Mouse (Mus musculus): Measurements from ENCODE around the gene Gm11627. TPM values are rescaled to one million over a fixed set of nuclear protein-coding genes. Genes with fewer than 3 reads are reported as not detected.
"Not testable (repeated sequence)": the region's sequence is repeated elsewhere in the genome, so short reads cannot be mapped to it uniquely, and the experiment has no call there.

The Gm11627 gene
- polyA plus RNA-seq, 1 experiment from 2014 or later = 9.1 TPM

DNA sequence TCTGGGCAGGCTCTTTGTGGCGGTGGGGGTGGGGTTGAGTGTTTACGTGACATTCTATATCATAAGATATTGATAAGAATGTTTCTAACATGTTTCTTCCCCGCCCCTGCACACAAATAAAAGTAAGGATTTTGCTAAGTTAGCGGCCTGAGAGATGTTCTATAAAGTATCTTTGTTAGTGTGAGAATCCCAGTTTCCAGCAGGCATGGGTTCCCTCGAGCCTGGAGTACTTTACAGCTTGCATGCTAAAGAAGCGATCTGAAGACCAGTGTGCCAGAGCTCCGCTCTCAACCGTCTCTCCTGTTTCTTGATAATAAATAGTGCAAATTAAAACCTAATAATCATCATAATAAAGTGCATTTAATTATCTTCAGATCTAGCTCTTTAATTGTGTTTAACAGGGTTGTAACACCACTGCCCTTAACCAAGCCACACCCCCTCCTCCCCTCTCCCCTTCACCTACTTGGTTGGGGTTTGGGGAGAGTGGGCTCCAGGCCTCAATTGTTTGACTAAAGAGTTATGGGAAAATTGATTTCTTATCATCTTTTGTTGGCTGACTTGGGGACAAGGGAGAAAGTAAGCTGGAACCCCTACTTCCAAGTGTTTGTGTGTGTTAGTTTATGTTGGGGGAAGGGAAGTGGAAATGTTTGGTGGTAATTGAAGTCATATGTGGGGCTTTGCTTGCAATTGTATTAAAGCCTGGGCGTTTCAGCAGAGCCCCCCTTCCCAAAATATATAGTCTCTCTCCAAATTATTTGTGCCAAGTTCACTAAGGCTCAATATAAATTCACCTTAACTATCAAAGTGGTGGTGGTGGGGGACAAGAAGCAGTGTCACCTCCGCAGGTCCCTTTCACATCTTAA, 28.7 kb upstream of the Gm11627 start:
- H3K4me1 ChIP-seq = peaks cover 44% of the 10 kb centered on the region
- H3K4me3 ChIP-seq = peak overlapping the region; percentile 98
- H3K27ac ChIP-seq = peak overlapping the region; percentile 100
- H3K36me3 ChIP-seq = peaks cover 8% of the 10 kb centered on the region
- H3K9ac ChIP-seq = peak overlapping the region; percentile 100
- no peak for ATAC-seq (ENCODE audit: low FRiP score, low read depth)
- 2% methylated on average over 10 of the region's 10 CpGs for WGBS
- H3K9me3 ChIP-seq = no peaks in the 10 kb centered on the region
- H3K4me2 ChIP-seq (replicated peaks) = peak overlapping the region; percentile 83
- no peaks in the 10 kb centered on the region for H3K27me3 ChIP-seq

DNA sequence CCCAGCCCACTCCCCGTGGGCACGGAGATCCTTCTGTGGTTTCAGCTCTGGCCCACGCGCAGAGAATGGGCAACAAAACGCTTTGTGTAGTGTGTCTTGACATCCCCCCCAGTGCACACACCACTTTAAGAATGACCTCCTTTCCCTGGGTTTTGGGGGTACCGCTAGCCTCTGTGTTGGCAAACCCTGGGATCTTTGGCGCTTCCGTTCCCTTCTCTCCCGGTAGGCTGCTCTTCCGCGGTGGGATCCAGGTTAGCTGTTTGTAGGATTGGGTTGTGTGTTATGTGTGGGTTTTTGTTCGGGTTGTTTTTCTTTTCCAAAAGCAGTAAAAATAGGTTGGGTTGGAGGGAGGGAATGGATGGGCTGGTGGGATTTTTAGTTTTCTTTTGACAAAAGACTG, 27.9 kb upstream of the Gm11627 start:
- not testable (repeated sequence) for ATAC-seq (ENCODE audit: low FRiP score, low read depth); H3K9me3 ChIP-seq; H3K27me3 ChIP-seq; H3K36me3 ChIP-seq
- Histone ChIP-seq H3K4me3 (peak overlapping the region; percentile 98), H3K9ac (peak overlapping the region; percentile 100), H3K4me1 (peaks cover 52% of the 10 kb centered on the region), H3K27ac (peak overlapping the region; percentile 100), H3K4me2 (replicated peaks) (peak overlapping the region; percentile 83)
- under 1% methylated on average over 12 of the region's 12 CpGs for WGBS

- Histone ChIP-seq H3K27ac (peak overlapping the region; percentile 100), H3K4me1 (peaks cover 51% of the 10 kb centered on the region), H3K9me3 (no peaks in the 10 kb centered on the region), H3K27me3 (no peaks in the 10 kb centered on the region), H3K36me3 (peaks cover 8% of the 10 kb centered on the region), H3K4me3 (peak overlapping the region; percentile 98), H3K9ac (peak overlapping the region; percentile 100), H3K4me2 (replicated peaks) (peak overlapping the region; percentile 83)
- under 1% methylated on average over 12 of the region's 12 CpGs for WGBS
- ATAC-seq (ENCODE audit: low FRiP score, low read depth) = 0 out of 2 replicates have a peak, but pooled peaks have one; percentile 10
Observed at GRCm38 (mm10) chr11:102606751-102607171, 27.5 kb upstream of the Gm11627 start.

DNA sequence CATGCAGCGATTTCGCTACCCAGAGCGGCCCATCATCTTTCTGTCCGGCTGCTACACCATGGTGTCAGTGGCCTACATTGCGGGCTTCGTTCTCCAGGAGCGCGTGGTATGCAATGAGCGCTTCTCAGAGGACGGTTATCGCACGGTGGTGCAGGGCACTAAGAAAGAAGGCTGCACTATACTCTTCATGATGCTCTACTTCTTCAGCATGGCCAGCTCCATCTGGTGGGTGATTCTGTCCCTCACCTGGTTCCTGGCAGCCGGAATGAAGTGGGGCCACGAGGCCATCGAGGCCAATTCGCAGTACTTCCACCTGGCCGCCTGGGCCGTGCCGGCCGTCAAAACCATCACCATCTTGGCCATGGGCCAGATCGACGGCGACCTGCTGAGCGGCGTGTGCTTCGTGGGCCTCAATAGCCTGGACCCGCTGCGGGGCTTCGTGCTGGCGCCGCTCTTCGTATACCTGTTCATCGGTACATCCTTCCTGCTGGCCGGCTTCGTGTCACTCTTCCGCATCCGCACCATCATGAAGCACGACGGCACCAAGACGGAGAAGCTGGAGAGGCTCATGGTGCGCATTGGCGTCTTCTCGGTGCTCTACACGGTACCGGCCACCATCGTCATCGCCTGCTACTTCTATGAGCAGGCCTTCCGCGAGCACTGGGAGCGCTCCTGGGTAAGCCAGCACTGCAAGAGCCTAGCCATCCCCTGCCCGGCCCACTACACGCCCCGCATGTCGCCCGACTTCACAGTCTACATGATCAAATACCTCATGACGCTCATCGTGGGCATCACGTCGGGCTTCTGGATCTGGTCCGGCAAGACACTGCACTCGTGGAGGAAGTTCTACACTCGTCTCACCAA, 26.5 kb upstream of the Gm11627 start:
- H3K27me3 ChIP-seq = no peaks in the 10 kb centered on the region
- peaks cover 42% of the 10 kb centered on the region for H3K4me1 ChIP-seq
- under 1% methylated on average over 62 of the region's 62 CpGs for WGBS
- peaks cover 8% of the 10 kb centered on the region for H3K36me3 ChIP-seq
- H3K9ac ChIP-seq = peak overlapping the region; percentile 100
- no peaks in the 10 kb centered on the region for H3K9me3 ChIP-seq
- H3K4me3 ChIP-seq = peak overlapping the region; percentile 98
- ATAC-seq (ENCODE audit: low FRiP score, low read depth) = no peak
- peak overlapping the region; percentile 100 for H3K27ac ChIP-seq
- H3K4me2 ChIP-seq (replicated peaks) = peak overlapping the region; percentile 83

DNA sequence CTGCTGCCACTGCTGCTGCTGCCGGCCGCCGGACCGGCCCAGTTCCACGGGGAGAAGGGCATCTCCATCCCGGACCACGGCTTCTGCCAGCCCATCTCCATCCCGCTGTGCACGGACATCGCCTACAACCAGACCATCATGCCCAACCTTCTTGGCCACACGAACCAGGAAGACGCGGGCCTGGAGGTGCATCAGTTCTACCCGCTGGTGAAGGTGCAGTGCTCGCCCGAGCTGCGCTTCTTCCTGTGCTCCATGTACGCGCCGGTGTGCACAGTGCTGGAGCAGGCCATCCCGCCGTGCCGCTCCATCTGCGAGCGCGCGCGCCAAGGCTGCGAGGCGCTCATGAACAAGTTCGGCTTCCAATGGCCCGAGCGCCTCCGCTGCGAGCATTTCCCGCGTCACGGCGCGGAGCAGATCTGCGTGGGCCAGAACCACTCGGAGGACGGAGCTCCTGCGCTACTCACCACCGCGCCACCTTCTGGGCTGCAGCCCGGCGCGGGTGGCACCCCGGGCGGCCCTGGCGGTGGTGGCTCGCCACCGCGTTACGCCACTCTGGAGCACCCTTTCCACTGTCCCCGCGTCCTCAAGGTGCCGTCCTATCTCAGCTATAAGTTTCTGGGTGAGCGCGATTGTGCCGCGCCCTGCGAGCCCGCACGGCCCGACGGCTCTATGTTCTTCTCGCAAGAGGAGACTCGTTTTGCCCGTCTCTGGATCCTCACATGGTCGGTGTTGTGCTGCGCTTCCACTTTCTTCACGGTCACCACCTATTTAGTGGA, 25.7 kb upstream of the Gm11627 start:
- peak; percentile 1; the same call in 1 of the 2 replicates for ATAC-seq (ENCODE audit: low FRiP score, low read depth)
- H3K27me3 ChIP-seq = no peaks in the 10 kb centered on the region
- peak overlapping the region; percentile 83 for H3K4me2 ChIP-seq (replicated peaks)
- no peaks in the 10 kb centered on the region for H3K9me3 ChIP-seq
- H3K9ac ChIP-seq = peak overlapping the region; percentile 100
- H3K27ac ChIP-seq = peak overlapping the region; percentile 100
- peak overlapping the region; percentile 98 for H3K4me3 ChIP-seq
- WGBS = under 1% methylated on average over 72 of the region's 74 CpGs
- peaks cover 33% of the 10 kb centered on the region for H3K4me1 ChIP-seq
- H3K36me3 ChIP-seq = peaks cover 8% of the 10 kb centered on the region

DNA sequence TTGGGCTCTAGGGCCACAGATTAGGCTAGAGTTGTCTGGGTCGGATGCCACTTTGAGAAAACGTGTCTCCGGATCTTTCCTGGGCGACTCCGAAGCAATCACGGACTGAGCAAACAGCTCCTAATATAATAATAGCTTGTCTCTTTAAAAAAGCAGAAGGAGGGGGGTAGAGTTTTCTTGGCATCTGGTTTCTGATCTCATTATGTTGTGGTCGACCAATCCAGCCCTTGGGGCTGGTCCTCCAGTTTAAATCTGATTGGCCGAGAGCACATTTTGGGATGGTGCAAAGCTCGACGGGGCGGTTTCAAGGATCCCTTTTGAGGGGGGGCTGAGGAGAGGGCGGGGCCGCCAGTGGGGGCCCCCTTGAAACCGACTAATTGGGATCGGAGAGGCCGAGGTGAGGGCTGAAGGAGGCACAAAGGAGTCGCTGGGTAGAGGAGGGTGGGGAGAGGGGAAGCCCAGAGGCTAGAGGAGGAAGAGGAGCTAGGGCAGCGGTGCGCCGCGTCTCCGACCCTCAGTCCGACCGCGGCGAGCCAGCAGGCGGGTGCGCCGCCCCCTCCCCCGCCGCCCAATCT, 24.8 kb upstream of the Gm11627 start, which contains the start of gene Fzd2:
Fzd2 (plus strand) TSS at position 387 of the 575 bp plus-strand sequence.
- under 1% methylated on average over 30 of the region's 31 CpGs for WGBS
- Histone ChIP-seq H3K36me3 (peaks cover 8% of the 10 kb centered on the region), H3K9me3 (no peaks in the 10 kb centered on the region), H3K9ac (peak within 1 kb of the TSS; percentile 100), H3K27me3 (no peaks in the 10 kb centered on the region), H3K4me1 (peaks cover 25% of the 10 kb centered on the region), H3K4me3 (peak within 1 kb of the TSS; percentile 98), H3K27ac (peak within 1 kb of the TSS; percentile 100), H3K4me2 (replicated peaks) (peak within 1 kb of the TSS; percentile 83)
- ATAC-seq (ENCODE audit: low FRiP score, low read depth) = peak; percentile 91

- Histone ChIP-seq H3K9ac (peak overlapping the region; percentile 75), H3K4me1 (peaks cover 19% of the 10 kb centered on the region), H3K36me3 (peaks cover 8% of the 10 kb centered on the region), H3K4me2 (replicated peaks) (peak overlapping the region; percentile 66), H3K9me3 (no peaks in the 10 kb centered on the region), H3K4me3 (peak overlapping the region; percentile 98), H3K27me3 (no peaks in the 10 kb centered on the region), H3K27ac (peak overlapping the region; percentile 99)
- ATAC-seq (ENCODE audit: low FRiP score, low read depth) = peak; percentile 34
- WGBS = under 1% methylated on average over 10 of the region's 10 CpGs
Observed at GRCm38 (mm10) chr11:102603496-102603850, 24.2 kb upstream of the Gm11627 start.

GRCm38 (mm10) chr11:102602816-102603495, 23.7 kb upstream of the Gm11627 start:
- no peaks in the 10 kb centered on the region for H3K9me3 ChIP-seq
- H3K27me3 ChIP-seq = no peaks in the 10 kb centered on the region
- peak overlapping the region; percentile 98 for H3K4me3 ChIP-seq
- peaks cover 13% of the 10 kb centered on the region for H3K4me1 ChIP-seq
- peaks cover 8% of the 10 kb centered on the region for H3K36me3 ChIP-seq
- H3K27ac ChIP-seq = peak overlapping the region; percentile 99
- under 1% methylated on average over 13 of the region's 13 CpGs for WGBS
- ATAC-seq (ENCODE audit: low FRiP score, low read depth) = no peak
- H3K9ac ChIP-seq = peak overlapping the region; percentile 75
- peak overlapping the region; percentile 66 for H3K4me2 ChIP-seq (replicated peaks)

GRCm38 (mm10) chr11:102599912-102600311, 20.7 kb upstream of the Gm11627 start:
- WGBS = 87% methylated on average over 3 of the region's 3 CpGs

GRCm38 (mm10) chr11:102595341-102595820, 16.1 kb upstream of the Gm11627 start:
- H3K9me3 ChIP-seq = no peaks in the 10 kb centered on the region
- H3K27me3 ChIP-seq = no peaks in the 10 kb centered on the region
- WGBS = 2% methylated on average over 4 of the region's 4 CpGs
- H3K4me3 ChIP-seq = peak overlapping the region; percentile 1; the same call in 1 of the 2 replicates
- 0 out of 2 replicates have a peak overlapping the region, but pooled peaks have one; percentile 1 for H3K9ac ChIP-seq
- peaks cover 26% of the 10 kb centered on the region for H3K4me1 ChIP-seq
- H3K4me2 ChIP-seq (replicated peaks) = peak overlapping the region; percentile 48
- H3K27ac ChIP-seq = peak overlapping the region; percentile 93
- ATAC-seq (ENCODE audit: low FRiP score, low read depth) = peak; percentile 93
- H3K36me3 ChIP-seq = no peaks in the 10 kb centered on the region

More at GRCm38 (mm10) chr11:102599912-102600311, 20.7 kb upstream of the Gm11627 start:
- no peak for ATAC-seq (ENCODE audit: low FRiP score, low read depth)
- Histone ChIP-seq H3K9me3 (no peaks in the 10 kb centered on the region), H3K9ac (no peak overlapping the region), H3K4me1 (peaks cover 30% of the 10 kb centered on the region), H3K4me2 (replicated peaks) (no peak overlapping the region), H3K27ac (no peak overlapping the region), H3K4me3 (no peak overlapping the region), H3K27me3 (no peaks in the 10 kb centered on the region), H3K36me3 (no peaks in the 10 kb centered on the region)
